Mouse (Mus musculus) gastrocnemius, adult 2 months (tissue): ENCODE results near the gene Syn1. TPM values are rescaled to one million over a fixed set of nuclear protein-coding genes. Genes with fewer than 3 reads are reported as not detected.

Experiments used
- DNase-seq: peaks from one replicate; pipeline ENCODE4 v3.0.0; 2022
- H3K27ac ChIP-seq: fragments of 200-600 bp; 2 replicates; pipeline ENCODE4 v1.8.1; 2022; ENCODE audit warnings: mild to moderate bottlenecking
- H3K4me3 ChIP-seq: fragments of 200-600 bp; 2 replicates; pipeline ENCODE4 v1.8.1; 2022; ENCODE audit warnings: mild to moderate bottlenecking, moderate library complexity
- CTCF ChIP-seq: fragments of 200-600 bp; IDR thresholded peaks from 2 replicates; pipeline ENCODE4 v1.8.1; 2022; ENCODE audit warnings: antibody characterized with exemption, mild to moderate bottlenecking, moderate library complexity
- intact Hi-C: fragments of 180-260 bp; cut with DNase I; formaldehyde crosslinking; loops from one replicate; pipeline ENCODE4 v1.15.1; 2025
- long read RNA-seq, 2 experiments: library from polyadenylated mRNA; stranded (forward); transcript quantifications; one replicate each; pipeline ENCODE4 v2.0.0; 2021
- total RNA-seq, 2 experiments: library from RNA; stranded (reverse); gene quantifications; 2 replicates each; pipeline ENCODE4 v1.2.3; 2021

Syn1 gene
- total RNA-seq, result under 1 TPM in 1 of 2 experiments, not detected in 1; 0.06 TPM
- long read RNA-seq, experiment 1, result 0 reads
- long read RNA-seq, experiment 2, result 0 reads

DNA sequence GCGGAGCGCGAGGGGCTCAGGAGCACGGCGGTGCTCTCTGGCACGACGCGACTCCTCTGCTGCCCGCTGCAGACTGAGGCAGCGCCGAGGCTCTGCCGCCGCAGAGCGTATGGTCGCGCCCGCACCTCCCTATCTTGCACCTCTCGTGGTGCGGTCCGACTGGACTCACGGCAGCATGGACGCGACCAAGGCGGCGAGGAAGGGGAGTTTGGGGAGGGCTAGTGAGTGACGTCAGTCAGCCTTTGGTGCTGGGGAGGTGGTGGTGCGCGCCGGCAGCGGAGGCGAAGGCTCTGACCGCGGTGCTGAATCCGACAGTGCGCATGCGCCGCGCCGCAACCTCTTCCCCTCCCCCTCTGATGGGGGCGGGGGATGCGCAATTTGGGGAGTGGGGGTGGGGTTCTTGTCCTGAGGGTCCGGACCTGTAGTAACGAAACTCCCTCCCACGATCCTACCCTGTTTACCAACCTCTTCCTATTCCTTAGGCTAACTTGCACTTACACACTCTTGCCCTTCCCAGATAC is at the start of gene Syn1:
Gene Syn1, minus strand, starts transcription at position 161 of the 521 bp plus-strand sequence.
- peak within 1 kb of the TSS; percentile 68 for H3K4me3 ChIP-seq
- H3K27ac ChIP-seq, result no peak within 1 kb of the TSS
- peak; percentile 76 for DNase-seq
- TF ChIP-seq CTCF, result no peak
- intact Hi-C loops, result no loop called here

DNA sequence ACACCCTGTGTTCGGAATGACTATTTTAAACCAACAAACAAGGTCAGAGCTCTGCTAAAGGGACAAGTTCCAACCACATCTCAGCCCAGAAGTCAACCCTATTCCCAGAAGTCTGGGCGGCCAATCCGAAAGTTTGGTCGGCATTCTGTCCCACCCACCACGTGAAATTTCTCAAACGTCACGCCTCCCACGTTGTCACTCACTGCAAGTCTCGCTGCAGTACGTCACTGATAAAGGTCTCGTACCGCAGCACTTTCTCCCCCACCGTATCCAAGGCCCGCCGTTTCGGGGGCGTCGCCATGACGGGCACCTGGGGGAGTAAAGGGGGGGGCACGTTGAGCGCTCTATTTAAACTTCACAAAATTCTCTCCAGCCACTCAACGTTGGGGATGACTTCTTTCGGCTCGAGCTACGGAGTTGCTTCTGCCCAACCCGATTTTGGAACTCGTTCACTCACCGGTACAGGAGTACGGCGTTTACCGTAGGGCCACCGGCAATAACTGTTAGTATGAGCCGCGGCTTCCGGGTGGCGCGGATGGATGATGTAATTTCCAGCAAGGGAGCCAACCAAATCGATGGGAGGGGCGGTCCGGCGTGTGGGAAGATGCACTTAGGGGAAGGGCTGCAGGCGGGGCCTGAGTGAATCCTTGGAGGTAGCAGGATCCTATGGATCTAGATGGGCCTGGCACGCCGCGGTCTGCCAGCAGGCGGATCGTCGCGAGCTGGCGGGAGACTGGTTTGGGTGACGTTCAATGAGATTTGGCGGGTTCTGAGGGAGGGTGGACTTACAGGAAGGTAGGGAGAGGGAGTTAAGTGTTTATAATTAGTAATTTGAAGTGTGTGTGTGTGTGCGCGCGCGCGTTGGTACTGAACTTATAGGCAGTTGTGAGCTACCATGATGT is 40.9 kb upstream of the Syn1 start, which contains the start of gene Uxt:
Gene Uxt, minus strand, starts transcription at position 541 of the 902 bp plus-strand sequence.
- H3K27ac ChIP-seq, result peak within 1 kb of the TSS; percentile 94
- H3K4me3 ChIP-seq, result peak within 1 kb of the TSS; percentile 83
- DNase-seq, result peak; percentile 89
- intact Hi-C loops, result loop anchor here (5.0 kb wide), 1 partner anchor 114 kb away; no protein-coding TSS in a partner anchor
- TF ChIP-seq CTCF, result no peak; the same call in 1 of the 2 replicates

DNA sequence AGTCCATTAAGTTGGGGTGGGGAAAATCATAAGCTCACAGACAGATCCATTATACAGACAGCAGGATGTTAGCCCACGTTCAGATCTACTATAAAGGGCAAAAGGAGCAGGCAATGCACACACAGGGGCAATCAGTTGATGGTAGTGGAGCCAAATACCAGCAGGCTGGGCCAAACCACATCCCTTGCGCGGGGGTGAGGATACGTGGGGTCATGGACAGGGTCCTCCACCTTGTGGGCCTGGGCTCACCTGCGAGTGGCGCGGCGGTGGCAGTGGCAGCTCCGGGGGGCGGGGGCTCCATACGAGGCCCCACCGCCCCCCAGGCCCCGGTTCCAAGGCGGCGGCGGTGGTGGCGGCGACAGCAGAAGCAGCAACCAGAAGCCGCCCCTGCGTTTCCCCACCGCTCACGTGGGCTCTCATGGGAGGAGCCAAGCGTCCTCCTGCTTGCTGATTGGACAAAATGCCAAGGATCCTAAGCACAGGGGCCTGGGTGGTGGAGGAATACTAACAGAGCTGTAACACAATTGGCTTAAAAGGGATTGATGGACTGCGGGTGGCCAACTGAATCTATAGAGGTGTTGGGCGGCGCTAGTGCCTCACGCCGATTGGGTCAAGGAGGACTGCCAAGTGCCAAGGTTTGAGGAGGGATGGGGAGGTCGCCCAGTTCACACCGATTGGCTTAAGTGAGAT is 29.5 kb upstream of the Syn1 start, which contains the start of gene Elk1:
Gene Elk1, minus strand, starts transcription at position 418 of the 690 bp plus-strand sequence.
- no peak for TF ChIP-seq CTCF
- intact Hi-C loops, result no loop called here
- peak within 1 kb of the TSS; percentile 89 for H3K27ac ChIP-seq

DNA sequence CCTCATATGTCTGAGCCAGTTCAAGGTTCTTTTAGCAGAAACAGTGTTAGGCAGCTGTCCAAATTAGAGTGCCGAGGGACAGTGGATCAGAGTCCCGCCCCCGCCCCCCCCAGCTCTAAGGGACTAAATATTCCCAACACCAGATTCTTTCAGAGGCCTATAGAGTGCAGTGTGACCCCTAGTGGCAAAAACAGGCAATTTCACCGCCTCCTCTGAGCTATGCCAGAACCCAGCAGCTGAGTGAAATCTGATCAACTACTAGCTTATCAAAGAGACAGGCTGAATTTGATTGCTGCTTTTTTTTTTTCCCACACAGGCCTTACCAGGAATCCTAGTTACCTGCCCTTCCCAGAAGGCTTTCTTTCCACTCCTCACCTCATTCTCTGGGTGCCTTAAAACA is 25.3 kb upstream of the Syn1 start:
- peak; percentile 56 for DNase-seq
- H3K4me3 ChIP-seq, result no peak overlapping the region
- TF ChIP-seq CTCF, result peak; percentile 67
- intact Hi-C loops, result loop anchor here (5.0 to 10.0 kb wide), 2 partner anchors 119 to 281 kb away; no protein-coding TSS in a partner anchor
- peak overlapping the region; percentile 48; the same call in 1 of the 2 replicates for H3K27ac ChIP-seq

More for the DNA sequence above, 29.5 kb upstream of the Syn1 start, which contains the start of gene Elk1:
- peak; percentile 87 for DNase-seq
- peak within 1 kb of the TSS; percentile 84 for H3K4me3 ChIP-seq

DNA sequence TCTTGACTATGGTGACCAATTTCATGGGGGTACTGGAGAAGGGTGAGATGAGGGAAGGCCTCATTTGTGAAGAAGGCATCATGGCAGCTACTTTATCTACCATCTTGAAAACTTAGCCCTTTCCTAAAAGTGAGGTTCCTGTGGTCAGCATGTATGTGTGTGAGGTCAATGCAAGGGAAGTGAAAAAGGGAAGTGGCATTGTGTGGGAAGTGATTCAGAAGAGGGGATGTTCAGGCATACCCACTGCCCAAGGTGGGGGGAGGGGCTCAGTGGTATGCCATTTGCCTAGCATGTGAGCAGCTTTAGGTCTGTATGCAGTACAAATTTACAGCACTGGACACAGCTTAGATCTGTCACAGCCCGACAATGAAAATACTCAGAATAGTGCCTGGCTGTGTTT is 11.2 kb upstream of the Syn1 start:
- intact Hi-C loops, result no loop called here
- TF ChIP-seq CTCF, result no peak
- no peak overlapping the region for H3K27ac ChIP-seq
- peak; percentile 19 for DNase-seq
- no peak overlapping the region for H3K4me3 ChIP-seq

DNA sequence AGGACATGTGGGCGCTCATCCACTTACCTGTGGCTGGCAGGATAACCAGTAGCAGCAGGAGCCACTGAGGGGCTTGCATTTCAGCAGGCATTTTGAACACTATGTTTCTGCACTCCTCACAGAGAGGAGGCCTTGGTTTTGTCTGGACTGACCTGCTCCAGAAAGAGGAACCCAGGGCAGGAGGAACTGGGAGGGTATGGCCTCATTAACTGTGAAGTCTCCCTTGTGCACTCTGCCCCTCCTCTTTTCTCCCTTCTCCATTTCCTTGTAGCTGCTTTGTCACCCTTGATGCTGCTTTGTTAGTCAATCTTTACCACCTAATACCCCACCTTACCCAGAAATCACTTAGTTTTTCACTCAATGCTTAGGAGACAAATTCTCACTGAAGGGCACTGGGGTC is 10.6 kb upstream of the Syn1 start, which contains the start of gene Cfp:
Gene Cfp, minus strand, starts transcription at position 192 of the 400 bp plus-strand sequence.
- intact Hi-C loops, result no loop called here
- peak within 1 kb of the TSS; percentile 30 for H3K4me3 ChIP-seq
- no peak for TF ChIP-seq CTCF

DNA sequence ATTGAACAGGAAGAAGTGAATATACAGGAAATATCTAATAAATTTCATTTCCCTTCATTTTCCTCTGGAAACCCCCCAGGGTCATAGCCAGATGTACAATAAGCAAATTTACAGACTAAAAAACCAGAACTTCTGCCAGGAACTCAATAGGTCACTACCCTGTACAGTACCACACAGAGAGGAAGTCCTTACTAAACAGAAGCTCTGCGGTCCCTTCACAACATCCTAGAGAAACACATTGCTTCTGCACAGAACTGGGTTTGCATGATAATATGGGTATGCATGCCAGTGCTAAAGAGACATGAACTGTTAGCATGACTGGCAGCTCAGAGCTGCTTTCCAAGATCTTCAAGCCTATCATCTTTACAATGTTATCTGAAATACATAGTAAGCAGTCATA is 9.1 kb upstream of the Syn1 start:
- DNase-seq, result no peak
- intact Hi-C loops, result no loop called here
- no peak for TF ChIP-seq CTCF
- Histone ChIP-seq H3K4me3 (no peak overlapping the region), H3K27ac (no peak overlapping the region)

More for the DNA sequence above, 10.6 kb upstream of the Syn1 start, which contains the start of gene Cfp:
- no peak for DNase-seq
- H3K27ac ChIP-seq, result no peak within 1 kb of the TSS

DNA sequence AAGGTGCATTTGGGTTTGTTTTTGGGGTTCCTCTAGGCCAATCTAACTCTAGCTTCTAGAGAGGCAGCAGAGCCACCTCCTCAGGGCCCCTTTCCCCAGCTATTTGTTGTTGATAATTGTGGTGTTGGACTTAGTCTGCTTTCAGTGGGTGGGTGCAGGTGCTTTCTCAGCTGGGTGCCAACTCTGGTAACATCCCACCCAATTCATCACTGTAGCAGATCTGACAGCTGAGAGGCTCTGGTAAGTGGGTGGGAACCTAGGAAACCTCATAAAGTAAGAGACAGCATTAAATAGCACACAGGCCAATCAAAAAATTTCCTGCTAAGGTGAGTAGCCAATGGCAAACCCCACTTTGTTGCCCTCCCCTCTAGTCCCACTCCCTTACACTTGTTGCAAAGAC is 4.2 kb upstream of the Syn1 start:
- intact Hi-C loops, result no loop called here
- Histone ChIP-seq H3K4me3 (no peak overlapping the region), H3K27ac (no peak overlapping the region)
- TF ChIP-seq CTCF, result no peak
- DNase-seq, result no peak

DNA sequence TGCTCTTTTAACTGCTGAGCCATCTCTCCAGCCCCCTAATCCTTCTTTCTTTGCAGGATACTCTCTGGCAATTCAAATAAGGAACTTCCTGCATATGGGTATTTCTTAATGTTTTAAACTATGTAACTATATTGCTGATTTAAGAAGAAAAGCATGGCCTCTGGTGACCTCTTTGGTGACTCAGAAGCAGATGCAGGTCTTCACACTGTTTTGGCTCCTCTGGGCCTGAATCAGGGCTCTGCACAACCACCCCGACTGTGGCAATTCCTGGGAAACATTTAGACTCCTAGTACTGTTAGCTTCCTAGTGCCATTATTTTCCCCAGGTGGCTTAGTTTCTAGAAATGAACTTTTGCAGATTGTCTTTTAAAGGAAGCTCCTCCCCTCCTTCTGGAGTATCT is 2.7 kb upstream of the Syn1 start:
- DNase-seq, result no peak
- Histone ChIP-seq H3K4me3 (no peak overlapping the region), H3K27ac (no peak overlapping the region)
- intact Hi-C loops, result no loop called here
- TF ChIP-seq CTCF, result no peak

DNA sequence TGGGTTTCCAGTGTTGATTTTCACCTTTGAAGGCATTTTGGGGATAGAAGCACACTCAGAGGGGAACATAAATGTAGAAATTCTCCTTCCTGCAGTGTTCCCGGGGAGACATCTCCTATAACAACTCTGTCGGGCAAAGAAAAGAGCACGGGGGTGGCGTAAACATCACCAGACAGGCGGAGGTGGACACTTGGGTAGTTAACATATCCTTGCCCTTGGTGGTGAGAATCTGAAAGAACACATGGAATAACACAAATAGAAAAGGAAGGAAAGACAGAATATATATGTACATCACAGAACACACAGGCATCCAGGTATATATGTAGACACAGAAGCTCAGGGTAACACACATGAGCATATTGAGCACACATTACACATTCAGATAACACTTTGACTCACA is 562 bp upstream of the Syn1 start:
- DNase-seq, result no peak
- intact Hi-C loops, result no loop called here
- H3K4me3 ChIP-seq, result no peak overlapping the region; the same call in 1 of the 2 replicates
- H3K27ac ChIP-seq, result no peak overlapping the region
- no peak for TF ChIP-seq CTCF

DNA sequence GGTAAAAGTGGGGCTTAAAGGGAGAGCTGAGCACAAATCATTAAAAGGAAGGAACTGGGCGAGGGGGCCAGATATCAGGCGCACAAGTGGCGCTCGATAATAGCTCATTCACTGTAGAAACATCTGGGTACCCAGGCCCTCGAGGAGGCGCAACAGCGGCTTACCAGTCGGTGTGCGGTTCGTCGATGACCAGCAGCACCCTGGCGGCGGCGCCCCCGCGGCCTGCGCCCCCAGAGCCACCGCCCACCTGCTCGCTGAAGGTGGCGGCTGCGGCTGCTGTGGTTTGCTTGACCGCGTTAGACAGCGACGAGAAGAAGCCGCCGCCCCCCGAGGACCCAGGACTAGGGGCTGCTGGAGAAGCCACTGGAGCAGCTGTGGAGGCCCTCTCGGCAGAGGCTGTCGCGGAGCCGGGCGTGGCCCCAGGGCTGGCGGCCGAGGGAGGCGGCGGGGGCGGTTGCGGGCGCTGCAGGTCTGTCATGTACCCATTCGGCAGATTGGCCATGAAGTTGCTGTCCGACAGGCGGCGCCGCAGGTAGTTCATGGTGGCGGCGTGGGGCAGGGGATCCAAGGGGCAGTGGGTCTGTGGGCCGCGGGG is 458 bp downstream of the Syn1 start:
- no peak for DNase-seq
- Histone ChIP-seq H3K27ac (no peak overlapping the region), H3K4me3 (peak overlapping the region; percentile 68)
- no peak for TF ChIP-seq CTCF
- intact Hi-C loops, result no loop called here

DNA sequence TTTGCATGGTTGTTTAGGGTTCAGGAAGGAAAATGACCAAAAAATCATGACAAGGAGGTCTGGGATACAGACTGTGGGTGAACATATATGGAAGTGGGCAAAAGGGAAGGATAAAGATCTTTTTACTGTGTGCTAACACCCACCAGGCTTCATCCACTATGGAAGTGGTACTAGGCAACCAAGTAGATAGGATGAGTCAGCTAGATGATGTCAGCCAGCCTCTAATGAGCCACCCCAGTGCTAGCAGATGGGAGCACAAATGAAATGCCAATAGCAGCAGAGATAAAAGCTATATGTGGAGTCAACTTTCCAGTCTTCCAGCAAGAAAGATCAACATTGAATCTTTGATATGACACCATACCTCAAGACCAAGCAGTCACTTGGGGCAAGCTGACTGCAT is 5.7 kb downstream of the Syn1 start:
- Histone ChIP-seq H3K27ac (no peak overlapping the region), H3K4me3 (no peak overlapping the region)
- TF ChIP-seq CTCF, result no peak
- intact Hi-C loops, result no loop called here
- no peak for DNase-seq
